Mouse (Mus musculus): ENCODE results near the gene Rfx3. TPM values are rescaled to one million over a fixed set of nuclear protein-coding genes. Genes with fewer than 3 reads are reported as not detected.

Rfx3 gene
- polyA plus RNA-seq, 1 experiment = 14.4 TPM

DNA sequence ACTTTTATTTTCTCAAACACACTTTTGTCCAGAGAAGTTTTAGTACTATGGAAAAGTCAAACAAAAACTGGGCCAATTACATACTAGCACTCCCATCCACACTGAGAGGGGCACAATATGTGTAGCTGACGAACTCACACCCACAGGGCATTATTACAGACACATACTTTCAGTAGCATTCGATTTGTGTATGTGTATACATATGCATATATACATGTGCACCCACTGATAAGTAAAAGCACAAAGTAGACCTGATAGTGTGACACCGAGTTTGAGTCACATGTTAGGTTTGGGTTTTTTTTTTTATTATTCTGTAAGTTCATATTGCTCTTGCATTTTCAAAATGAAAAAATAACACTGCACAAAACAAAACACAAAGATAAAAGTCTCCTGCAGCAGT lies 140.2 kb downstream of the Rfx3 start:
- Histone ChIP-seq H3K27me3 (ENCODE audit: control insufficient read depth, insufficient read depth, low read length, poor library complexity, severe bottlenecking) (no peaks in the 10 kb centered on the region), H3K4me1 (ENCODE audit: control insufficient read depth, insufficient read depth, low read length) (no peaks in the 10 kb centered on the region), H3K27ac (ENCODE audit: insufficient read depth, low read length) (no peak overlapping the region), H3K9ac (ENCODE audit: low read depth, poor library complexity, severe bottlenecking) (no peak overlapping the region), H3K9me3 (replicated peaks; ENCODE audit: control insufficient read depth, insufficient read depth, low read length, poor library complexity, severe bottlenecking) (no peaks in the 10 kb centered on the region), H3K4me3 (ENCODE audit: low read depth, low read length) (no peak overlapping the region), H3K36me3 (ENCODE audit: control insufficient read depth, insufficient read depth, low read length, poor library complexity, severe bottlenecking) (no peaks in the 10 kb centered on the region)
- TF ChIP-seq POLR2A (IDR thresholded peaks at IDR 0.05; ENCODE audit: insufficient read depth, low read length) = no peak
- no peak for TF ChIP-seq EP300 (IDR thresholded peaks at IDR 0.05; ENCODE audit: insufficient read depth, low read depth, low read length)
- TF ChIP-seq CTCF (IDR thresholded peaks at IDR 0.05; ENCODE audit: low read depth, low read length) = no peak

DNA sequence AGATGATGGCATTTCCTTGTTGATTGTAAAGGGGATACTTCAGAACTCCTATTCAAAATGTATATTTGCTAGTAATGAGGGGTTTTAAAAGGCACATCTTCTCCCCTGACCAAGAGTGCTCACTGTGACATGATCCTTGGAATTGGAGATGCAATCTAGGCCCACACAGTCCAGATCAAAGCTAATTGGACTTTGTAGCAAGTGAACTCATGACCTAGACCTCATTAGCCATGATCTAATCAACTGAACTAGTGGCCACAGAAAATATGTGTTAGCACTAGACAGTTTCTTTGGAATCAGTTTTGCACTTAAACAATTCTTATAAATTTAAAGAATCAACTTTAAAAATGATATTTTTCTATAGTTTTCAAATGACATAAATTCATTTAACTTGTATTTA lies 151.3 kb downstream of the Rfx3 start:
- H3K9me3 ChIP-seq (replicated peaks; ENCODE audit: control insufficient read depth, insufficient read depth, low read length, poor library complexity, severe bottlenecking) = no peaks in the 10 kb centered on the region
- H3K4me1 ChIP-seq (ENCODE audit: control insufficient read depth, insufficient read depth, low read length) = no peaks in the 10 kb centered on the region
- no peaks in the 10 kb centered on the region for H3K27me3 ChIP-seq (ENCODE audit: control insufficient read depth, insufficient read depth, low read length, poor library complexity, severe bottlenecking)
- H3K36me3 ChIP-seq (ENCODE audit: control insufficient read depth, insufficient read depth, low read length, poor library complexity, severe bottlenecking) = no peaks in the 10 kb centered on the region
- no peak overlapping the region for H3K9ac ChIP-seq (ENCODE audit: low read depth, poor library complexity, severe bottlenecking)
- no peak overlapping the region for H3K4me3 ChIP-seq (ENCODE audit: low read depth, low read length)
- no peak overlapping the region for H3K27ac ChIP-seq (ENCODE audit: insufficient read depth, low read length)
- TF ChIP-seq POLR2A (IDR thresholded peaks at IDR 0.05; ENCODE audit: insufficient read depth, low read length) (no peak), EP300 (IDR thresholded peaks at IDR 0.05; ENCODE audit: insufficient read depth, low read depth, low read length) (no peak), CTCF (IDR thresholded peaks at IDR 0.05; ENCODE audit: low read depth, low read length) (no peak)

DNA sequence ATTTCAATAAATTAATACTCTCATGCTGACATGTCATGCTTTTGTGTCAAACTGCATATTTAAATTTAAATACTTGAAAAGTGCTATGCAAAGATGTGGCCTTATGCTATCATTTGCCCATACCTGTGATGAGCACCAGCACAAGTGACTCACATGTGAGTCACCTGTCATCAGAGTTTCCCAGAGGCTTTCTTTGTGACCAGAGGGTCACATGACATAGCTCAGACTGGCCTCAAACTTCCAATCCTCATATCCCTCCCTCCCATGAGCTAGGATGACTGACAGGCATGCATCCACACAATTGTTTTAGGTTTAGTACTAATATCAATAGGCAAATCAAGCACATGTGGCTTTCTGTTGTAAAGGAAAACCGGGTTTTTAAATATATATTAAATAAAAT lies 162.0 kb downstream of the Rfx3 start:
- no peaks in the 10 kb centered on the region for H3K36me3 ChIP-seq (ENCODE audit: control insufficient read depth, insufficient read depth, low read length, poor library complexity, severe bottlenecking)
- no peaks in the 10 kb centered on the region for H3K9me3 ChIP-seq (replicated peaks; ENCODE audit: control insufficient read depth, insufficient read depth, low read length, poor library complexity, severe bottlenecking)
- H3K4me1 ChIP-seq (ENCODE audit: control insufficient read depth, insufficient read depth, low read length) = no peaks in the 10 kb centered on the region
- no peaks in the 10 kb centered on the region for H3K27me3 ChIP-seq (ENCODE audit: control insufficient read depth, insufficient read depth, low read length, poor library complexity, severe bottlenecking)
- no peak overlapping the region for H3K4me3 ChIP-seq (ENCODE audit: low read depth, low read length)
- no peak for TF ChIP-seq EP300 (IDR thresholded peaks at IDR 0.05; ENCODE audit: insufficient read depth, low read depth, low read length)
- TF ChIP-seq CTCF (IDR thresholded peaks at IDR 0.05; ENCODE audit: low read depth, low read length) = no peak
- no peak for TF ChIP-seq POLR2A (IDR thresholded peaks at IDR 0.05; ENCODE audit: insufficient read depth, low read length)
- no peak overlapping the region for H3K9ac ChIP-seq (ENCODE audit: low read depth, poor library complexity, severe bottlenecking)
- no peak overlapping the region for H3K27ac ChIP-seq (ENCODE audit: insufficient read depth, low read length)

DNA sequence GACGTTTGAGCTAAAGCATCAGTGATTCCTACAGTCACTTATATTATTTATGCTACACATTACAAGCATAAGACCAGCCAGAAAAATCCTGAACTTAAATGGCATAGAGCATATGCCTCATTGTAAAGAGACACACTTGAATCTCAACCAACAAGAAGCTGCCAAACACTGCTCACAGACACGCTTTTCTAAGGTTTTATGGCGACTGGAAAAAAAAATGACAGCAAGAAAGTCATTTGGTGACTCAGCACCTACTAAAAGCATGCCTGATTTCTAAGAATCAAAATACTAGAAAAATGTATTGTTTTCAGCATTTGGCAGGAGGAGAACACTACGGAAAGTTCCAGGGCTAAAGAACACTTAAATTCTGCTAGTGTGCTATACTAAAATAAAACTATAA lies 163.9 kb downstream of the Rfx3 start:
- no peaks in the 10 kb centered on the region for H3K27me3 ChIP-seq (ENCODE audit: control insufficient read depth, insufficient read depth, low read length, poor library complexity, severe bottlenecking)
- no peak overlapping the region for H3K27ac ChIP-seq (ENCODE audit: insufficient read depth, low read length)
- H3K4me3 ChIP-seq (ENCODE audit: low read depth, low read length) = no peak overlapping the region
- no peaks in the 10 kb centered on the region for H3K9me3 ChIP-seq (replicated peaks; ENCODE audit: control insufficient read depth, insufficient read depth, low read length, poor library complexity, severe bottlenecking)
- H3K4me1 ChIP-seq (ENCODE audit: control insufficient read depth, insufficient read depth, low read length) = no peaks in the 10 kb centered on the region
- no peak overlapping the region for H3K9ac ChIP-seq (ENCODE audit: low read depth, poor library complexity, severe bottlenecking)
- no peak for TF ChIP-seq EP300 (IDR thresholded peaks at IDR 0.05; ENCODE audit: insufficient read depth, low read depth, low read length)
- H3K36me3 ChIP-seq (ENCODE audit: control insufficient read depth, insufficient read depth, low read length, poor library complexity, severe bottlenecking) = no peaks in the 10 kb centered on the region

DNA sequence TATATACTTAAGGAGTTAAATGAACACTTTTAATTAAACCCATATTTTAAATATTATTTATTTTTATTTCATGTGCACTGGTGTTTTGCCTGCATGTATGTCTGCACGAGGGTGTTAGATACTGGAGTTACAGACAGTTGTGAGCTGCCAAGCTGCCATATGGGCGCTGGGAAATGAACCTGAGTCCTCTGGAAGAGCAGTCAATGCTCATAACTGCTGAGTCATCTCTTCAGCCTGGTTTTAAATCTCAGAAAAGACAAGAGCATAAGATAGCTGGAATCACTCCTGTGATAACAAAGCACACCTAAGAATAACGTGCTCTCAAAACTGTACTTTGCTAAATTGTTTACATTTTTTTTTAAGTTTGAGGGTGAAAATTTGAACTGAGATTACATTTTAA lies 172.3 kb downstream of the Rfx3 start:
- no peaks in the 10 kb centered on the region for H3K9me3 ChIP-seq (replicated peaks; ENCODE audit: control insufficient read depth, insufficient read depth, low read length, poor library complexity, severe bottlenecking)
- H3K27me3 ChIP-seq (ENCODE audit: control insufficient read depth, insufficient read depth, low read length, poor library complexity, severe bottlenecking) = no peaks in the 10 kb centered on the region
- TF ChIP-seq EP300 (IDR thresholded peaks at IDR 0.05; ENCODE audit: insufficient read depth, low read depth, low read length) (no peak), CTCF (IDR thresholded peaks at IDR 0.05; ENCODE audit: low read depth, low read length) (no peak), POLR2A (IDR thresholded peaks at IDR 0.05; ENCODE audit: insufficient read depth, low read length) (no peak)
- no peak overlapping the region for H3K27ac ChIP-seq (ENCODE audit: insufficient read depth, low read length)
- H3K9ac ChIP-seq (ENCODE audit: low read depth, poor library complexity, severe bottlenecking) = no peak overlapping the region
- H3K4me3 ChIP-seq (ENCODE audit: low read depth, low read length) = no peak overlapping the region
- no peaks in the 10 kb centered on the region for H3K36me3 ChIP-seq (ENCODE audit: control insufficient read depth, insufficient read depth, low read length, poor library complexity, severe bottlenecking)
- H3K4me1 ChIP-seq (ENCODE audit: control insufficient read depth, insufficient read depth, low read length) = no peaks in the 10 kb centered on the region

DNA sequence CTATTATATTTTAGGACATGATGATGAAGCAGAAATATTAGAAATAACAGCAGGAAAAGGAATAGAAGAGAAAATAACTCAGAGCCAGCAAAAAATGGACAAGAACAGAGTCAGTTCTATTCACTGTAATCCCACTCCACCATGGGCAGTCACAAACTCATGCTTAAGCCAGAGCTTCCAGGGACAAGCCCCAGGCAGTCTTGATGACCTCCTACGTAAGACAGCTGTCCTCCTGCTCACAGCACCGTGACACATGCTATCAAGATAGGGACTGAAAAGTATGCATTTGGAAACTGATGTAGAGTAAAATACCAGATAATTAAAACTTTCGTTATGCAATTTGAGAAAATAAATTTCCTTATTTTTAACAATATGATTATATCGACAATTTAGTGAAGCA lies 172.9 kb downstream of the Rfx3 start:
- no peak for TF ChIP-seq CTCF (IDR thresholded peaks at IDR 0.05; ENCODE audit: low read depth, low read length)
- no peak for TF ChIP-seq POLR2A (IDR thresholded peaks at IDR 0.05; ENCODE audit: insufficient read depth, low read length)
- TF ChIP-seq EP300 (IDR thresholded peaks at IDR 0.05; ENCODE audit: insufficient read depth, low read depth, low read length) = no peak
- no peaks in the 10 kb centered on the region for H3K9me3 ChIP-seq (replicated peaks; ENCODE audit: control insufficient read depth, insufficient read depth, low read length, poor library complexity, severe bottlenecking)
- H3K4me1 ChIP-seq (ENCODE audit: control insufficient read depth, insufficient read depth, low read length) = no peaks in the 10 kb centered on the region
- H3K4me3 ChIP-seq (ENCODE audit: low read depth, low read length) = no peak overlapping the region
- H3K36me3 ChIP-seq (ENCODE audit: control insufficient read depth, insufficient read depth, low read length, poor library complexity, severe bottlenecking) = no peaks in the 10 kb centered on the region
- H3K9ac ChIP-seq (ENCODE audit: low read depth, poor library complexity, severe bottlenecking) = no peak overlapping the region
- H3K27ac ChIP-seq (ENCODE audit: insufficient read depth, low read length) = no peak overlapping the region
- no peaks in the 10 kb centered on the region for H3K27me3 ChIP-seq (ENCODE audit: control insufficient read depth, insufficient read depth, low read length, poor library complexity, severe bottlenecking)

Data from ES-Bruce4 (cell line).